Mouse (Mus musculus) left cerebral cortex, postnatal 10 days (tissue): ENCODE results near the gene Chid1. TPM values are rescaled to one million over a fixed set of nuclear protein-coding genes. Genes with fewer than 3 reads are reported as not detected.

Source experiments
- DNase-seq, 2 experiments: peaks; one replicate each; pipeline ENCODE4 v3.0.0; 2021 to 2022; ENCODE audit warnings: low spot score in 2 of 2, mixed read lengths in 1 of 2; ENCODE audit errors: extremely low spot score in 1 of 2
- intact Hi-C: fragments of 180-260 bp; cut with DNase I; formaldehyde crosslinking; loops from one replicate; pipeline ENCODE4 v1.15.1; 2025
- total RNA-seq, 2 experiments: library from RNA; stranded (reverse); gene quantifications; 2 replicates each; pipeline ENCODE4 v1.2.3; 2021

Gene Chid1
- total RNA-seq, 2 experiments from 2014 or later: 69.2 to 71.1 TPM

GRCm38 (mm10) chr7:141468164-141468521, 71.5 kb downstream of the Chid1 start:
- intact Hi-C loops: no loop called here
- DNase-seq: no peak

GRCm38 (mm10) chr7:141467230-141468030, 72.2 kb downstream of the Chid1 start, which contains the start of gene Cd151:
Gene Cd151 (plus strand): TSS chr7:141467392.
- intact Hi-C loops: no loop called here
- peak; percentile 60 to 91 for DNase-seq

- no peak for DNase-seq
- intact Hi-C loops: no loop called here
These were observed 73.0 kb downstream of the Chid1 start for GRCm38 (mm10) chr7:141466607-141467148.

GRCm38 (mm10) chr7:141466045-141466394, 73.6 kb downstream of the Chid1 start:
- DNase-seq: peak in 1 of 2 experiments; percentile 48
- intact Hi-C loops: no loop called here

- DNase-seq: peak in 1 of 2 experiments; percentile 58
- intact Hi-C loops: no loop called here
These were observed 74.1 kb downstream of the Chid1 start for GRCm38 (mm10) chr7:141465388-141466044.

- peak in 1 of 2 experiments; percentile 62 for DNase-seq
- intact Hi-C loops: no loop called here
These were observed 75.0 kb downstream of the Chid1 start for GRCm38 (mm10) chr7:141464603-141465201.

- intact Hi-C loops: no loop called here
- DNase-seq: peak in 1 of 2 experiments; percentile 83
These were observed 75.6 kb downstream of the Chid1 start for GRCm38 (mm10) chr7:141463824-141464602.

- peak in 1 of 2 experiments; percentile 42 for DNase-seq
- intact Hi-C loops: no loop called here
These were observed 77.3 kb downstream of the Chid1 start for GRCm38 (mm10) chr7:141462333-141462821.

- intact Hi-C loops: no loop called here
- peak in 1 of 2 experiments; percentile 68 for DNase-seq
These were observed 77.9 kb downstream of the Chid1 start for GRCm38 (mm10) chr7:141461521-141462332.

- DNase-seq: peak in 1 of 2 experiments; percentile 56
- intact Hi-C loops: no loop called here
These were observed 79.1 kb downstream of the Chid1 start, which contains the start of gene Cracr2b for GRCm38 (mm10) chr7:141460391-141461113. Gene Cracr2b (plus strand): TSS chr7:141461094.

- intact Hi-C loops: no loop called here
These were observed 79.7 kb downstream of the Chid1 start for GRCm38 (mm10) chr7:141460001-141460390.

GRCm38 (mm10) chr7:141459301-141459711, 80.4 kb downstream of the Chid1 start:
- intact Hi-C loops: no loop called here
- no peak for DNase-seq

More at GRCm38 (mm10) chr7:141460001-141460390, 79.7 kb downstream of the Chid1 start:
- no peak for DNase-seq

GRCm38 (mm10) chr7:141458661-141459060, 81.0 kb downstream of the Chid1 start:
- intact Hi-C loops: no loop called here
- no peak for DNase-seq

GRCm38 (mm10) chr7:141457986-141458660, 81.5 kb downstream of the Chid1 start:
- intact Hi-C loops: no loop called here
- peak in 1 of 2 experiments; percentile 57 for DNase-seq

GRCm38 (mm10) chr7:141457236-141457635, 82.4 kb downstream of the Chid1 start:
- no peak for DNase-seq
- intact Hi-C loops: no loop called here

GRCm38 (mm10) chr7:141456739-141457138, 82.9 kb downstream of the Chid1 start:
- no peak for DNase-seq
- intact Hi-C loops: no loop called here
